Mouse (Mus musculus): ENCODE results near the gene C2cd4c.

The C2cd4c gene

DNA sequence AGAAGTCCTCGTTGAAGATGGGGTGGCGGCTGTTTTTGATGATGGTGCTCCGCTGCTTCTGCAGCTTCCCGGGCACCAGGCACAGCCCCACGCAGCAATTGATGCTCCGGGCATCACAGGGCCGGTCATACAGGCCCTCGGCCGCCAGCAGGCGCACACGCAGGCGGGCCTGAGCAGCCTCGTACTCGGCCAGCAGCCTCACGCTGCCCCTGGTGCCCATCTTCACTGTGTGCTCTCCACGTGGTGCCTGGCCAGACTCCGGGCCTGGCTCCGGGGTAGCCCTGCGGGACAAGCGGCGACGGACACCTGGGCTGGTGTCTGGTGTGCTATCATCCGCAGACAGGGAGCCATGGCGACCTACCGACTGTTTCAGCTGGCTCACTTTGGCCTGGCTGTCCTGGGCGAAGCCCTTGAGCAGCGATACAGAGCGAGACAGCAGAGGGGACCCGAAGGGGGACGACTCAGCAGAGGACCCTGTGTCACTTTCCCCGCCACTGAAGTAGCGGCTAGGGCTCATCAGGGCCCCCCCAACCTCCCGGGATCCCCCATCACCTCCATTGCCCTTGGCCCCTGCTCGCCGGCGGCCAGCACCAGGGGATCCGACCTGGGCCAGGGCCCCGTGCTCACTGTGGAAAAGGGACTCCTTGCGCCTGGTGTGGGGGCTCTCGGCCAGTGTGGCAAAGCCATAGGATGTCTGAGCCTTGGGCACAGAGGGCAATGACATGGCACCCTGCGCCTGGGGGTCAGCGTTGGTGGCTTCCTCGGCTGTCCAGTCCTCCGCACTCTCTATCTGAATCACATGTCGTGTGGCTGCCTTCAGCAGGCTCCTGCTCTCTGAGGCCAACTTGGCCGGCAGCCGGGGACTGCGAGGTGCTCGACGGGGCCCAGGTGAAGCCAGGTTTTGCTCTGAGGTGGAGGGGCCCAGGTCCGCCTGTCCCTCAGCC, 1.4 kb downstream of the C2cd4c start:
- peak in 1 of 2 experiments; percentile 38 for DNase-seq

DNA sequence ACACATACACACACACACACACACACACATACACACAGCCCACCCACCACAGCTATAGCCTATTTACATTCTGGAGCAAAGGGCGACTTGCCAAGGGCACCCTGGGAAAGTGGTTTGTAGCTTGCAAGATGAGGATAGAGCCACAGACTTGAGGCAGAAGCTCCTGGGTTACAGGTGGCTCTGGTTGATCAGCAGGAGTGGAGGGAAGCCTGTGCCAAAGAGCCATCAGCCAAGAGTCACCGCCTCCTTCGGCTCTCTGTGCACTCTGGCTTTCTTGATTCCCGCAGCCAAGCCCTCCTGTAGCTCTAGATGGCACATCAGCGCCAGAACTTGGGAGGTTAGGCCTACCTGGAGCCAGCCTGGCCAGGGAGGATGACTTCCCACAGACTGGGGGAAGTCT, 2.5 kb downstream of the C2cd4c start:
- DNase-seq, result no peak

DNA sequence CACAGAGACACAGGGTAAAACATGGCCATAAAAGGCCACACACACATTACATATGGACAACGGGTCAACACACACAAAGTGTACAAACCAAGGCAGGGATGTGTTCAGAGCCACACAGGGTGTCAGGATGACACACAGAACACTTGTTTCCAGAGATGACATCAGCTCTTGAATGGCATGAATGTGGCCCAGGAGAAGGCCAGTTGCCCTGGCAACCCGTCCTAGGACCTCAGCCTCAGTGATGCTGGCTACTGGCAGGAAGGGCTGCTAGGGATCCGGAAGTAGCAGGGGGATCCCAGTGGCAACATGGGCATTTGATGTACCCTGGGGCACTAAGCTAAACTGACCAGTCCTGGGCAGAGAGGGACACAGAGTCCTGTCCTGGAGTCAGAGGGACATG, 4.5 kb downstream of the C2cd4c start:
- no peak for DNase-seq

DNA sequence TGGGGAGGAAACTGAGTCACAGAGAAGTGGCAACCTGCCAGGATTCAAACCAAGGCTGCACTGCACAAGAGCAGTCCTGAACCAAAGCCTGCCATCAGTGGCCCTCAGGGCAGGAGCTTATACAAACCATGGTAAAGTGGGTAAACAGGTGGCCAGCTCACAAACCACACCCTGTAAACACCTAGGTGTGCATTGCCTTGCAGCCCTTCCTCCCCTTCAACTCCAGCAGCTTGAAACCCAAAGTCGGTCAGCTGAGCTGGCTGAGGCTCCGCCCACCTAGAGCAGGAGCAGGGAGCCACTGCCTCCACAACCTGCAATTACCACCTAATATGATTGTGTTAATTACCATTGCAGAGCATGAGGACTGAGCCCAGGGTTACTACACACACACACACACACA, 5.9 kb downstream of the C2cd4c start:
- DNase-seq, result no peak

- DNase-seq, result no peak
Measured at GRCm38 (mm10) chr10:79606537-79606936, 7.3 kb downstream of the C2cd4c start.

GRCm38 (mm10) chr10:79597936-79598230, 15.9 kb downstream of the C2cd4c start:
- DNase-seq, result no peak

DNA sequence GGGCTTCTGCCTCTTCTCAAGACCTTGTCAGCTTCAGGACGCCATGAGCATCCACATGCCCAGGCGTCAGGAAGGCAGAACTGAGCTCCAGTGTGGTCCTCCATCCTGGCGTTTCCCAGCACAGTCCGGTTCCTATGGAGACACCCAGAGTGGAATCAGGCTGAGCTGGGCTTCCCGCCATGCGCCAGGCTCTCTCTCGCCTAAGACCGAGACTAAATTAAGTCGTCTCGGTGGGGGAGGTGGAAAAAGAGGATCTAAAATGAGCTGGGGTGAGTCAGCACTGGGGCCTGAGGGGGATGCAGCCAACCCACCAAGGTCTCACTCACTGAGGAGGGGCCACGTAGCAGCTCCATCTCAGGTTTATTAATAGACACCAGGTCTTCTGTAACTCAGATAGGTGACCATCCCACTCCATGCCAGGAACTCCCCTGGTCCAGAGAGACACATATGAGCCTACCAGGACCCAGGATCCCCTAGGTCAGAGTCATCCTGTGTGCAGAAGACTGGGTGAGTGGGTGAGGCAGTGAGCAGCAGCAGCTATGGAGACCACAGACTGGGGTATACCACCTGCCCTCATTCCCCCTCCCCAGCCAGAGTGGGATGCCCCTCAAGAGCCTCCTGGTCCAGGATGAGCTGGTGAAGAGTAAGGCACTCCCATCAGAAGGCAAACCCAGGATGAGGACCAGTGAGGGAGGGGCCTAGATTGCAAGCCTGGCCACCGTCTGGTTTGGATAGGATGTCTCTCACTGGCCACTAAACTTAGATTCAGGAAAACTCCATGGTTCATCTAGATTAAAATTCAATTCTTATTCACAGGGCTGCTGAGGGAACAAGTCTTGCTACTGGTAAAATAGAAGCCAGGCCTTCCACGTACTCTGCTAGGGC, 16.5 kb downstream of the C2cd4c start:
- no peak for DNase-seq

DNA sequence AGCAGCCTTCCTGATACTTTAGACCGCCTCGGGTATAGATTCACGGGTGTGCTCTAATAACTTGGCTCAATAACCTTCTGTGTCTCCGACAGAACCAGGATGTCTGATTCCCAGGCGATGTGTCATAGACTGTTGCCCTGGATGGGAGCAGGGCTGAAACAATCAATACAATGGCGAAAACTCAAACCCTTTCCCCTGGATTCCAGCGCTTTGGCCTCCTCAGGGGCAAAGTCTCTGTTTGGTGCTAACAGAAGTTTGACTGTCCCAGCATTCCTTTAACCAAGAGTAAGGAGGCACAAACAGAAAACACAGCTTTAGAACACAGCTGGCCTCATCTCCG, 18.3 kb downstream of the C2cd4c start:
- no peak for DNase-seq

- peak; percentile 57 to 69 for DNase-seq
Measured at GRCm38 (mm10) chr10:79594872-79595589, 18.8 kb downstream of the C2cd4c start.

GRCm38 (mm10) chr10:79594111-79594510, 19.7 kb downstream of the C2cd4c start:
- no peak for DNase-seq

- no peak for DNase-seq
Measured at GRCm38 (mm10) chr10:79590702-79591101, 23.1 kb downstream of the C2cd4c start.

- DNase-seq, result no peak
Measured at GRCm38 (mm10) chr10:79587752-79588126, 26.1 kb downstream of the C2cd4c start.

- DNase-seq, result no peak
Measured at GRCm38 (mm10) chr10:79587061-79587751, 26.6 kb downstream of the C2cd4c start, which contains the start of gene Theg. TSS of gene Theg (minus strand) at chr10:79587331.

- DNase-seq, result no peak
Measured at GRCm38 (mm10) chr10:79586243-79586642, 27.6 kb downstream of the C2cd4c start.

GRCm38 (mm10) chr10:79585723-79586122, 28.1 kb downstream of the C2cd4c start:
- DNase-seq, result no peak

GRCm38 (mm10) chr10:79585136-79585535, 28.7 kb downstream of the C2cd4c start:
- no peak for DNase-seq

DNA sequence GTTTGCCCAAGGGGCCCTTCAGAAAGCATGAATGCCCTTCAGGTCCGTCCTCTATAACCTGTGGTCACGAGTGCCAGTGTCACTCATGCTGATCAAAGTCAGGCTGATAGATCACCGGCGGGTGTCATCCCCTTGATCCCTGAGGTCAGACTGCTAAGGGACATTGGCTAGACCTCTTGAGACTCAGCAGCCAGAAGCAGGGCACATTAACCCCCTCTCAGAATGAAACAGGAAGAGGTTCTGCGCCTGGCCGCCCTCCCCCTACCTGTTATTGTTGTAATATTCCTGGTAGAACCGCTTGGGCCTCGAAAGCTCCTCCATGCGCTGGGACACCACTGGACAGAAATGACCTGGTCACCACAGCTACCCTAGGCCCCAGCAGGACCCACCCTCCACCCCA, 29.4 kb downstream of the C2cd4c start:
- DNase-seq, result no peak

DNA sequence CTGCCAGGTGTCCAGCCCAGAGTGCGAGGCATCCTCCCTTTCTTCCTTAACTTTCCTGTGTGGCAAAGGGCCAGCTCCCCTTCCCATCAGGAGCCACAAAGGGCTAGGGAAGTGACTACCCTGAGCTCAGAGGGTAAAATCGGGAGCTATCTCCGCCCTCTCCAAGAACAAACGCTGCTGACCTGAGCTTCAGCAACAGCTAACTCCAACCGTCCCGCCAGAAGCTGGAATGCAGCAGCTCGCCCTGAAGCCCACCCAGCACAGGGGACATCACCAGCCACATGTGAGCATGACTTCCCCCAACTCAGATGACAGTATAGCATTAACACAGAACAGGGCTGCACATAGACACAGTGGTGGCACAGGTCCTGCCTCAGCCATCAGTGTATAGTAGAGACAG, 29.8 kb downstream of the C2cd4c start:
- DNase-seq, result no peak

GRCm38 (mm10) chr10:79581501-79581900, 32.3 kb downstream of the C2cd4c start:
- DNase-seq, result no peak

- peak; percentile 4 to 72 for DNase-seq
Measured at GRCm38 (mm10) chr10:79580811-79581210, 33.0 kb downstream of the C2cd4c start.

GRCm38 (mm10) chr10:79580356-79580755, 33.5 kb downstream of the C2cd4c start:
- no peak for DNase-seq

- DNase-seq, result no peak
Measured at GRCm38 (mm10) chr10:79579781-79580180, 34.0 kb downstream of the C2cd4c start.

DNA sequence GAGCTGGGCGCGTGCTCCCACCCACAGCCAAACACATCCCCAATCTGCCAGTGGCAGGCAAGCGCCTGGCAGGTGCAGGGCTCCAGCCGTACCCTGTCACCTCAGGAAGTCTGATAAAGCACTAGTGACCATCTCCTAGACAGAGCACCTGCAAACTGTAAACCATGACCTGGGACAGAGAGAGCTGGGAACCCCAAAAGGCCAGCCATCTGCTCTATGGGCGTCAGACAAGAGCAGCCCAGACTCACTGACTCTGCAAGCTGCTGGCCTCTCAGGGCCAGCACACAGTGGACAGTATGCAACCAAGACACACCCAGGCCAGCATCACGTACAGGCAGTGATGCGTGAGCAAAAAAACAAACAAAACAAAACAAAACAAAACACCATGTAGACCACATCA, 34.9 kb downstream of the C2cd4c start:
- no peak for DNase-seq
